In the genomic region with DNA sequence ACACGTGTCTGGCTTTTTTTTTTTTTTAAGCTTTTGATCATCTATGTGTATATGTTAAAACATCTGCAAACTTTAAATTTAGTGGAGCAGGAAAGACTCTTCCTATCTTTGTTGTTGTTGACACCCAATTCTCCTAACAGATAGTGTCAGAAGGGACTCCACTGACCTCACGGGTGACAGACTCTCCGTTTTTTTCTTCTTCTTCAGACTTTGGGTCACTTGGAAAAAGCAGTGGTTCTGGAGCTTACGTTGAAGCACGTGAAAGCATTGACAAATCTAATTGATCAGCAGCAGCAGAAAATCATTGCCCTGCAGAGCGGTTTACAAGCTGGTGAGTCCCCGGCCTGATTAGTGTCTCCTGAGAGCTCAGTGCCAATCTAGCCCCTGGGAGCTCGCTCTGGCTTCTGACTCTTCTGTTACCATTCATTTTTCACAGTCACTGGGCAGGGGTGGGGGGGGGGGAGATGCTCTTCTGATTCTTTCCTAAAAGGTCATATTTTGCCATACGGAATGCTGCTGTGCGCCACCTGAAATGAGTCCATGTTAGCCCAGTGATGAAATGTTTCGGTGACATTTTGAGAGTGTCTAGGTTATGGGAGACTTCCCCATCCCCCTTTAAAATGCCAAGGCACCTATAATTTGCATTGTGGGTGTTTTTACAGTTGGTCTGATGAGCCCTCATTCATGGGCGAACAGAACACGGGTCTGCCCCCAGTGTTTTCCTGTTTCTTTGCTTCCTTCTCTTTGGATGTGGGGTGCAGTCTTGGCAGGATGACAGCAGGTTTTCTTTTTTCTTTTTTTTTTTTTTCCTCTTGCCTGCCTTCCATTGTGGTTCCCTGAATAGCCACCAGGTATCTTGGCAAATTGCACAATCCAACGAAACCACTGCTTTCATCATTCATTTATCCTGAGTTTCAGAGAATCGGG, we compare ENCODE assay signal across 1 mouse cellular context.
TF ChIP-seq lines count a peak whose summit lies in the region.

No protein-coding gene starts in this region.

TF ChIP-seq in CH12.LX, 34 proteins besides CTCF, POLR2A, EP300 and RAD21 (continued from another document):
- TF ChIP-seq MYC (IDR thresholded peaks at IDR 0.05; ENCODE audit: low read depth, low read length) (0 out of 2 replicates have a peak, but pooled peaks have one; percentile 60), ZKSCAN1 (IDR thresholded peaks at IDR 0.05; ENCODE audit: borderline replicate concordance, low read depth, low read length) (no peak), MEF2A (IDR thresholded peaks at IDR 0.05; ENCODE audit: borderline replicate concordance, low read depth, low read length) (no peak), MAFK (IDR thresholded peaks at IDR 0.05; ENCODE audit: insufficient replicate concordance, low read length) (peak; percentile 33; the same call in 1 of the 2 replicates), HCFC1 (IDR thresholded peaks at IDR 0.05; ENCODE audit: low read depth, low read length) (no peak), NELFE (IDR thresholded peaks at IDR 0.05; ENCODE audit: low read depth, low read length) (peak; percentile 34; the same call in 1 of the 2 replicates), TCF12 (IDR thresholded peaks at IDR 0.05; ENCODE audit: low read depth, low read length) (peak; percentile 63; the same call in 1 of the 2 replicates), MXI1 (IDR thresholded peaks at IDR 0.05; ENCODE audit: low read depth, low read length) (peak; percentile 32; the same call in 1 of the 2 replicates), NRF1 (IDR thresholded peaks at IDR 0.05; ENCODE audit: low read depth, low read length) (no peak), USF1 (IDR thresholded peaks at IDR 0.05; ENCODE audit: low read depth, low read length) (no peak), MAZ (IDR thresholded peaks at IDR 0.05; ENCODE audit: low read depth, low read length) (peak; percentile 67; the same call in 1 of the 2 replicates), ETS1 (conservative IDR thresholded peaks at IDR 0.05; ENCODE audit: low read depth, low read length) (peak; percentile 46), JUND (conservative IDR thresholded peaks at IDR 0.05; ENCODE audit: low read depth, low read length) (no peak), E2F4 (IDR thresholded peaks at IDR 0.05; ENCODE audit: insufficient replicate concordance, low read depth, low read length) (no peak), POLR2AphosphoS2 (IDR thresholded peaks at IDR 0.05; ENCODE audit: low read depth, low read length) (no peak), SIN3A (IDR thresholded peaks at IDR 0.05; ENCODE audit: low read length) (peak; percentile 69; the same call in 1 of the 2 replicates), GABPA (IDR thresholded peaks at IDR 0.05; ENCODE audit: insufficient replicate concordance, low read depth, low read length) (no peak), UBTF (IDR thresholded peaks at IDR 0.05; ENCODE audit: low read depth, low read length) (no peak), ZNF384 (IDR thresholded peaks at IDR 0.05; ENCODE audit: low read depth, low read length) (peak; percentile 55), BHLHE40 (IDR thresholded peaks at IDR 0.05; ENCODE audit: low read depth, low read length) (peak; percentile 52), CHD2 (IDR thresholded peaks at IDR 0.05; ENCODE audit: low read length) (peak; percentile 70), ZMIZ1 (IDR thresholded peaks at IDR 0.05; ENCODE audit: low read depth, low read length) (peak; percentile 89), SMC3 (IDR thresholded peaks at IDR 0.05; ENCODE audit: low read depth, low read length) (0 out of 2 replicates have a peak, but pooled peaks have one; percentile 17), TBP (conservative IDR thresholded peaks at IDR 0.05; ENCODE audit: low read depth, low read length) (peak; percentile 91), USF2 (conservative IDR thresholded peaks at IDR 0.05; ENCODE audit: low read depth, low read length) (no peak), MAX (IDR thresholded peaks at IDR 0.05; ENCODE audit: low read length) (0 out of 2 replicates have a peak, but pooled peaks have one; percentile 37), PAX5 (IDR thresholded peaks at IDR 0.05; ENCODE audit: low read length) (no peak), RCOR1 (conservative IDR thresholded peaks at IDR 0.05; ENCODE audit: low read depth, low read length) (no peak), KAT2A (IDR thresholded peaks at IDR 0.05; ENCODE audit: insufficient replicate concordance, low read length) (0 out of 2 replicates have a peak, but pooled peaks have one; percentile 11)
